Mouse (Mus musculus): ENCODE measurements around the gene 1700024P04Rik. TPM values are rescaled to one million over a fixed set of nuclear protein-coding genes. Genes with fewer than 3 reads are reported as not detected.

The 1700024P04Rik gene
- polyA plus RNA-seq (2017; shearing (Covaris generic)): not detected

DNA sequence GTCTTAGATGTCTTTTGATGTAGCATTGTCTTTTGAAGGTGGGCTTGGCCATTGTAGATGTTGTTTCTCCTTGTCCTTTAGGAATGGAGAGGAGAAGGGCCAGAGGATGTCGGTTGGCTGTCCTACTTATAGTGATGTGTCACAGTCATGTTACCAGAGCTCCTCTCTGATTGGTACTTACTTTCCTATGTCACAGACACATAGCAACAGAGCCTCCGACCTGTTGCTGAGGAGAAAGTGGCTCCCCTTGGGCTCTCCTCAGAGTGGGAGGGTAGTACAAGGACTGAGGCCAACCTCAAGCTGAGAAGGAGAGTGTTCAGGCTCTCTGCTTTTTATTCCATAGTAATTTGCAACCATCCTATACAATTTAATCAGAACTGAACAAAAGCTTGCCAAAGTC is at the start of gene 1700024P04Rik:
1700024P04Rik (minus strand) TSS at position 101 of the 400 bp plus-strand sequence.

Other genes with a start within 250 kb of the 1700024P04Rik start
- gene Fcho2, start 169.1 kb downstream of the 1700024P04Rik start, polyA plus RNA-seq (2017; shearing (Covaris generic)): 10 to 100 TPM; 35.8 to 66.2 TPM
- 10 to 100 TPM; 51.8 to 53.5 TPM for gene Tnpo1, start 58.2 kb downstream of the 1700024P04Rik start, polyA plus RNA-seq (2017; shearing (Covaris generic))
- gene Zfp366, start 200.3 kb upstream of the 1700024P04Rik start, polyA plus RNA-seq (2017; shearing (Covaris generic)): under 1 TPM in 1 of 2 experiments, not detected in 1; 0.20 TPM